Mouse (Mus musculus): ENCODE data around the gene Mrap.
A peak's percentile ranks its signal among the peaks of the same experiment; 100 is the strongest.

The Mrap gene

DNA sequence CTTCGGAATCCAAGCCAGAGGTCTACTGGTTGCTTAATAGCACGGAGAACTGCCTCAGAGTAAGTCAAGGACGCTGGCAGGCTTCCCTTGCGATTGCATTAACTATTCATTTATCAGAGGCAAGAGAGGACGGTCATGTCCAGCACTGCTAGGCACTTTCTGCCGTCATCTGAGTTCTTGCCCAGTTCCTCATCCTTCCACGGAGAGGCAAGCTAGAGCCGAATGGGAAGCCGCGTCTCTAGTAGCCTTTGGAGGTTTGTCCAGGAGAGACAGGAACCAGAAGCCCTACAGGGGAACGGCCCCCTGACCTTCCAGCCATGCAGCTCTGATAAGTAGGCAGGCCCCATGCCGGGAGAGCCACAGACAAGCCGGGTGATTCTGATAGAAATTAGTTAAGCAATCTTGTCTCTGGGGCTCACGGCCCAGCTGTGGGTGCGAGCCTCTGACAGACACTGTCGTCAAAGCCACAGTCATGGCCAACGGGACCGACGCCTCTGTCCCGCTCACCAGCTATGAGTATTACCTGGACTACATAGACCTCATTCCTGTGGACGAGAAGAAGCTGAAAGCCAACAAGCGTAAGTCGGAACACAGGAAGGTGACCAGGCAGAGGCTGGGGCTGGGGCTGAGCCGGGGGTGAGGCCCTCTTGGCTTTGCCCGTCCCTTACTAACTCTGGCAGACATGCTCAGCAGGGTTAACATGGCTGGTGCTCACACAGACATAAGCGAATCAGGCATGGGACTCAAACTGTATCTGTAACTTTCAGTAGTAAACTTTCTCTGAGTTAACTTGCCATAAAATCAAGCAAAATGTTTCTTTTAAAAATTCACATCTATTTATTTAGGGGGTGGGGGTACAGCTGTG is at the start of gene Mrap:
TSS of gene Mrap (plus strand) at position 116 of the 865 bp plus-strand sequence.
- no peak for DNase-seq

DNA sequence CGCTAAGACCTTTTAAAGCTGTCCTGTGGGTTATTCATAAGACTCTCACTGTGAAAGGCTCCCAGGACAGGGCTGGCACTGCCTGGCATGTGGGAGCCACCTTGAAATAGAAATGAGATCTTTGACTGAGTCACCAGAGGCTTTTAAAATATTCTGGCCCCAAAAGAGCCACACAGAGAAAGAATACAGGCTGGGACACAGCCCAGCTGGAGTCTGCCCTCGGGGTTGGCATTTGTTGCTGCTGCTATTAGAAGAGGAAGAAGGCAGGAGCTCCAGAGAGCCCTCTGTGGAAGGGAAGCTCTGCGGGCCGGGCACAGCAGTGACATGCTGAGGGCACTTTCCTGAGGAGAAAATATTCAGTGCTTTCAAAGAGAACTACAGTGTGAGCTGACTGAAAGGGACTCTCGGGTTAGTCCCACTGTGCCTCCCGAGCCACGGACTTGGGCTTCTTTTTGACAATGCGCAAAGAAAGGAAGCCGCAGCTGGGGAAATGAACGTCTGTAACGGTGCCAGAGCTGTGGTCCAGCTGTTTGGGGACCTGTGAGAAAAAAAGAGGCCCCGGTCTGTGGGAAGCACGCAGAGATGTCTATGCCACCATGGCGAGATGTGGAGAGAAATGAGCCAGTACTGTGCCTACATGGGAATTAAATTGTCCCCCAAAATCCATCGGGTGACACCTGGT is 45.2 kb upstream of the Mrap start:
- peak; percentile 75 for DNase-seq

- DNase-seq: no peak
These were observed 44.4 kb upstream of the Mrap start for GRCm38 (mm10) chr16:90693625-90694024.

GRCm38 (mm10) chr16:90694719-90695118 is 43.3 kb upstream of the Mrap start:
- DNase-seq: peak; percentile 46

DNA sequence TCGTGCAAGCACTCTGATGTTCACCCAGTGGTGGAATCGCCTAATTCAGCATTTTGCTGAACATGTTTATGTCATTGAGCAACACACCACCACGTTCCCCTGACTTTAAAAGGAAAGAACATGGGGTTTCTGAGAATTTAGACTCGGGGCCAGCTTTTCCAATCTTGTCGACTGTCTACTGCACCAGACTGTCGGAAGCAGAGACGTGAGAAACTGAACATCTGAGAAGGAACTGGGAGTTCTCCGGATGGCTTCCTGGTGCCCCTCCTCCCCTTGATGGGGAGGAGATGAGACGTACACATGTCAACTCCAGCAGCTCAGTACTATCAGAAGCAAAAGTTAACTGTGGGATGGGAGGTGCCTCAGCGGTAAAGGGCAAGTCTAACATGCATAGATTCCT is 42.9 kb upstream of the Mrap start:
- DNase-seq: peak; percentile 78

GRCm38 (mm10) chr16:90696306-90696705 is 41.7 kb upstream of the Mrap start:
- DNase-seq: no peak

DNA sequence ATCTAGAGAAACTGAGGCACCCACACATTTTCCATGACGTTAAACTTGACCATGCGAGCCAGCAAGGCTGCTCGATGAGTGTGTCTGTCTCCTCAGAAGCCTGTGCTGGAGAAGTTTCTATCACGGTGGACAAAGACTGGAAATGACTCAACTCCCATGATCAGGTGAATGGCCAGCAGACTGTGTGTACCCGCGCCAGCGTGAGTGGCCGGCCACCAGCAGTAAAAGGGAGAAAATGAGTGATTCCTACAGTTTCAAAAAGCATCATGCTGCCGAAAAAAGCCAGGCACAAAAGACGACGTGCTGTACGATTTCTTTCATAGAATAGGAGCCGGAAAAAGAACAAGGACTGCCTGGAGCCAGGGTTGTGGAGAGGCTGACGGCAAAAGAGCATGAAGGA is 38.6 kb upstream of the Mrap start:
- no peak for DNase-seq

- DNase-seq: no peak
These were observed 36.5 kb upstream of the Mrap start for GRCm38 (mm10) chr16:90701541-90701940.

DNA sequence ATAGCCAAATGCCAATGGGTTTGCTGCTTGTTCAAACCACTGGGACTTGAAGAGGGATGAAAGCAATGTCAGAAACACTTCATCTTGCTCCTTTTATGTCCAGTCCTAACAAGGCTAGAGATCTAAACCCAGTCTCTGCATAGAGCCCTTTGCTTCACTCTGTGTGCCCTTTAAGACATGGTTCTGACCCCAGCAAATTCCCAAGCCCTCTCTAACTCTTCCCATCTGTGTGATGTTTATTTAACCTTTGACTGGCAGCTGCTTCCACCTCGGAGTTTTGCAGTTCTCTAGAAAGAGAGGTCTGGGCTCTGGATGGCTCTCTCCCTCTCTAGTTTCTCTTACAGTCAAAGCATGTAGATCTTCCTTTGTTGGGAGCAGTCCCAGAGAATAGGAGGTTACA is 34.4 kb upstream of the Mrap start:
- DNase-seq: no peak

- no peak for DNase-seq
These were observed 33.7 kb upstream of the Mrap start for GRCm38 (mm10) chr16:90704161-90704825.

DNA sequence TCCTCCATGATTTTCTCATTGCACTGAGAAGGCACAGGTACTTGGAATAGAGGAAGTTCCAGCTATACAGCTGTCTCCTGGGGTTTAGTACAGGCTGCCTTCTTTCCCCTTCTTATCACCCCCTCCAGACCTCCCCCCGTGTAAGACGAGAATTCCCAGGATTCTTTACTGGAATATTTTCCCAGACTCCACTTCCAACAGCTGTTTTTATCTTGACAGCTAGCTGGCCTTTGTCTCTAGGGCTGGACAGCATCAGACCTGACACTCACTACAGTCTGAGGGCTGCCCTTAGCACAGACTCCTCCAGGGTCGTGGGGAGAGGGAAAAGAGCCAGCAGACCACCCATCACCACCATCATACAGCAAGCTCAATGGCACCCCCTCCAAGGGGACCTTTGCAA is 31.7 kb upstream of the Mrap start:
- no peak for DNase-seq

DNA sequence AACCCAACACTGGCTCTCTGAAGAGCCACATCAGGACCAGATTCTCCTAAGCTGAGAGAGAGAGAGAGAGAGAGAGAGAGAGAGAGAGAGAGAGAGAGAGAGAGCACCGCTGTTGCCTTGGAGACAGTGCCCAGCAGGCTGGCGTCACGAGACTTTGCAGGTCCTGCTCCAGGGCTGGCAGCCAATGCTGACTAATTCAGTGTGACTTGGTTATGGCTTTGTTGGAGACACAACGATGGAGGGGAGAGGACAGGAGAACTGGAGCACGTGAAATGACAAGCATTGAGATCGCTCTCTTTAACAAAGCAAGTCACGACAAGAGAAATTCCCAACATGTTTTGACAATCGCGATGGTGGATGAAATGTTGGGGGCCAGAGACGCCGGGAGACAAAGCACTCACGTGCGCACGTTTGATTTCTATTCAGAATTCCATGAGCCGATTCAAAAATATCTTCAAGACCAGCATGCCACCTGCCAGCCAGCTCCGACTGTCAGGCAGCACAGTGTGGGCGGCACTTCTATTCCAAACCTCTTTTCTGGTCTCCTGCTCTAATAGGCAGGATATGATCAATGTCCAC is 28.2 kb upstream of the Mrap start:
- peak; percentile 87 for DNase-seq

DNA sequence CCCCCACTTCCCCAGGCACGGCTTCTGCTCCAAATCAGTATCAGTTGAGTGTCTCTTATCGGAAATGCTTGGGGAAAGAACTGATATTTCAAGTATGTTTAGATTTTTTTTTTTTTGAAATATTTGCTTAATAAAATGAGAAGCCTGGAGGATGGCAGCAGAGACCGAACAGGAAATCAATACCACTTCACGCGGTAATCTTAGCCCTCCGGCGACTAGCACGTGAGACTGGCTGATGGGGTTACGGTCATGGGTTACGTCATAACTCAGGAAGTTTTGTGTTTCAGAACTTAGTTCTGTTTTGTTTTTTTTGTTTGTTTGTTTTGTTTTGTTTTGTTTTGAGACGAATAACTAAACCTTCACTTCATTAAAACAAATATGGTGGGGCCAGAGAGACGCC is 27.7 kb upstream of the Mrap start:
- no peak for DNase-seq

DNA sequence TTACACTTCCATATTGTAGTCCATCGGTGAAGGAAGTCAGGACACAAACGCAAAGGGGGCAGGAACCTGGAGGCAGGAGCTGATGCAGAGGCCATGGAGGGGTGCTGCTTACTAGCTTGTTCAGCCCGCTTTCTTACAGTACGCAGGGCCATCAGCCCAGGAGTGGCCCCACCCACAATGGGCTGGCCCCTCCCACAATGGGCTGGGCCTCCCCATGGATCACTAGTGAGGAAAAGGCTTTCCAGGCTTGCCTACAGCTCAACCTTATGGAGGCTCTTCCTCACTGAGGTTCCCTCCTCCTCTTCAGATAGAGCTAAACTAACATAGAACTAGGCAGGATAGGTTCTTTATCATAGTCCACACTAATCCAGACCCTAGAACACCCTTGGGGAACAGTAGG is 14.0 kb upstream of the Mrap start:
- no peak for DNase-seq

GRCm38 (mm10) chr16:90726600-90727227 is 11.3 kb upstream of the Mrap start:
- DNase-seq: no peak

DNA sequence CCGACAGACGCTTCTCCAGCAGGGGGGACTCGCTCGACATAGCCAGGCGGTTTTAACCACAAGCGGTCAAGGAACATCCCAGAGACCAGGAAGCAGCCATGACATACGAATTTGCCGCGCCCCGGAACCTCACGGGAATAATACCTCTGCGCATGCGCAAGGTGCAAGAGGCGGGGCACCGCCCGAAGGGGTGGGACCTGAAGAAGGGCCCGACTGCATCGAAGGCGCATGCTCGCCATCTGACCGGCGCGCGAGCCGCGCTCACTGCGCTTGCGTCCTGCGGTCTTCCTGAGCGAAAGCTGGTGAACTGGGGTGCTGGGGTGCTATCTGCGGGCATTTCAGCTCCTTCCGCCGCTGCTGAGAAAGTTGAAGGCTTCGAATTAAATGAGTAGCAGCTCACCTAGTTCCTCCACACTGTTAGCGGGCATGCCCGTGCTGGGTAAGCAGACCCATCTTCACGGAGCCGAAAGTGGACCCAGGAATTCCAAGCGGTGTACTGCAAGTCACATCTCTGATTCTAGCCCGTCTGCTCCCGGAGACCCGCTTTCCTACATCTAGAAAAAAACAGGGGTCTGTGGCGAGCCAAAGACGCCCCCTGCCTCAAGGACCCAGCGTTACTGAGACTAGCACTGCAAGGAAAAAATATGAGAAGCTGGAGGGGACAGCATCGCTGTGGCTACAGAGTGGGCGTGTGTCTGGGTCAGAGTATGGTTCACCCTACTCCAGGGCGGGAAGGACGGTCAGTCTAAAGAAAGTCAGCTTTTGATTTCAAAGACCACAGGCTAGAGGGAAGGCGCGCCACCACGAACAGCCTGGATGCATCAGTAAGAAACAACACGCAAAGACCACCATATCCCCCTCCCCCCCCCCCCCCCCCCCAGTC is 10.5 kb upstream of the Mrap start, which contains the start of gene Mis18a:
TSS of gene Mis18a (minus strand) at position 172 of the 883 bp plus-strand sequence.
- peak; percentile 96 for DNase-seq

GRCm38 (mm10) chr16:90735611-90736010 is 2.4 kb upstream of the Mrap start:
- DNase-seq: no peak

- no peak for DNase-seq
These were observed 1.2 kb upstream of the Mrap start for GRCm38 (mm10) chr16:90736672-90737270.

GRCm38 (mm10) chr16:90747143-90747542 is 9.1 kb downstream of the Mrap start:
- peak; percentile 34 for DNase-seq

- no peak for DNase-seq
These were observed 10.2 kb downstream of the Mrap start for GRCm38 (mm10) chr16:90748169-90748568.

- DNase-seq: no peak
These were observed 15.5 kb downstream of the Mrap start for GRCm38 (mm10) chr16:90753386-90753941.

Measured in layer of hippocampus, adult 9-11 months (tissue).